Mouse (Mus musculus): ENCODE results near the gene D630003M21Rik. TPM values are rescaled to one million over a fixed set of nuclear protein-coding genes. Genes with fewer than 3 reads are reported as not detected.

Gene D630003M21Rik
- polyA plus RNA-seq, 1 experiment from 2014 or later: 1.8 TPM

- no peak for ATAC-seq
- H3K36me3 ChIP-seq (ENCODE audit: control insufficient read depth, insufficient read depth): no peaks in the 10 kb centered on the region
- H3K4me2 ChIP-seq (ENCODE audit: low read length): no peak overlapping the region
- H3K27ac ChIP-seq (ENCODE audit: low read length): no peak overlapping the region
- H3K9me3 ChIP-seq (ENCODE audit: control insufficient read depth, low read length): no peaks in the 10 kb centered on the region
- H3K4me1 ChIP-seq (replicated peaks; ENCODE audit: control insufficient read depth, insufficient read depth, low read length): no peaks in the 10 kb centered on the region
- WGBS: 49% methylated on average over 4 of the region's 4 CpGs
- no peak overlapping the region for H3K4me3 ChIP-seq (replicated peaks; ENCODE audit: low read length)
- no peak overlapping the region for H3K9ac ChIP-seq (replicated peaks; ENCODE audit: low read depth, low read length)
- no peaks in the 10 kb centered on the region for H3K27me3 ChIP-seq (replicated peaks; ENCODE audit: control insufficient read depth, insufficient read depth, low read length)
These were observed 18.5 kb downstream of the D630003M21Rik start for GRCm38 (mm10) chr2:158210503-158210902.

DNA sequence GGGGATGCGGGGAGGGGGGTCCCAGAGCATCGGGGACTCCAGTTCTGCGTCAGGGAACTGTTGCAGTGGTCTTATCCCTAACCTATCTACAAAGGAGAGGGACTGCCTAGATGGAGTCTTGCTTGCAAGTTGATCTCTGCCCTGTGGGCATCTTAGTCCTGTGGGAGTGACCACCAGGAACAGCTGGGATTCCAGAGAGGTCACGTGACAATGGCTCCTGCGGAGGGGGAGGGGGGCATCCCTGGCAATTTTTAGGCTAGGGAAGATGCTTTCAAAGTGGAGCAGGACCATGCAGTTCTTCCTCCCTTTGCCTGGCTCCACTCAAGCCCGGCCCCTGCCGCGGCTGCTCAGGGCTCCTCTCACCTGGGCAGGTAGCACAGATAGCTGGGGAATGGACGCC lies 19.2 kb downstream of the D630003M21Rik start:
- no peak overlapping the region for H3K9ac ChIP-seq (replicated peaks; ENCODE audit: low read depth, low read length)

DNA sequence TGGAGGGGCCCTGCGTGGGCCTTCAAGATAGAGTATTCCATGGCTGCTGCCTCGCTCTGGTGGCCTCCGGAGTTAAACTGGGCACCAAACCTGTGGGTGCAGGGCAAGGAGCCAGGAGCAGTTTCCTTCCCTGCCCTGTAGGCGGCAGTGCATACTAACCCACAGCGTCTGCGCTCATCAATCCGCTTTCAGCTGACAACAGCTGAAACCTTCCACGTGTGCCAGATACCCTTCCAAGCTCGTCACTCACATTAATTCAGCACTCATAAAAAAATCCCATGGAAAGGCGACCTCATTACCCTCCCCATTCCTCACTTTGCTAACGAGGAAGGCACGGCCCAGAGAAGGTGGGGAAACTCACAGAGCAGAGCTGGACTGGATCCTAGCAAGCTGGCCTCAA lies 21.2 kb downstream of the D630003M21Rik start:
- Histone ChIP-seq H3K4me3 (replicated peaks; ENCODE audit: low read length) (no peak overlapping the region), H3K4me1 (replicated peaks; ENCODE audit: control insufficient read depth, insufficient read depth, low read length) (no peaks in the 10 kb centered on the region), H3K9me3 (ENCODE audit: control insufficient read depth, low read length) (no peaks in the 10 kb centered on the region), H3K4me2 (ENCODE audit: low read length) (no peak overlapping the region), H3K9ac (replicated peaks; ENCODE audit: low read depth, low read length) (no peak overlapping the region), H3K27ac (ENCODE audit: low read length) (no peak overlapping the region), H3K36me3 (ENCODE audit: control insufficient read depth, insufficient read depth) (no peaks in the 10 kb centered on the region), H3K27me3 (replicated peaks; ENCODE audit: control insufficient read depth, insufficient read depth, low read length) (no peaks in the 10 kb centered on the region)
- peak; percentile 57 for ATAC-seq
- WGBS: 4% methylated on average over 12 of the region's 12 CpGs

More for the DNA sequence above, 19.2 kb downstream of the D630003M21Rik start:
- H3K4me1 ChIP-seq (replicated peaks; ENCODE audit: control insufficient read depth, insufficient read depth, low read length): no peaks in the 10 kb centered on the region
- H3K27me3 ChIP-seq (replicated peaks; ENCODE audit: control insufficient read depth, insufficient read depth, low read length): no peaks in the 10 kb centered on the region
- H3K27ac ChIP-seq (ENCODE audit: low read length): no peak overlapping the region
- 61% methylated on average over 9 of the region's 9 CpGs for WGBS
- ATAC-seq: no peak
- no peak overlapping the region for H3K4me3 ChIP-seq (replicated peaks; ENCODE audit: low read length)
- H3K9me3 ChIP-seq (ENCODE audit: control insufficient read depth, low read length): no peaks in the 10 kb centered on the region
- H3K36me3 ChIP-seq (ENCODE audit: control insufficient read depth, insufficient read depth): no peaks in the 10 kb centered on the region
- H3K4me2 ChIP-seq (ENCODE audit: low read length): no peak overlapping the region

DNA sequence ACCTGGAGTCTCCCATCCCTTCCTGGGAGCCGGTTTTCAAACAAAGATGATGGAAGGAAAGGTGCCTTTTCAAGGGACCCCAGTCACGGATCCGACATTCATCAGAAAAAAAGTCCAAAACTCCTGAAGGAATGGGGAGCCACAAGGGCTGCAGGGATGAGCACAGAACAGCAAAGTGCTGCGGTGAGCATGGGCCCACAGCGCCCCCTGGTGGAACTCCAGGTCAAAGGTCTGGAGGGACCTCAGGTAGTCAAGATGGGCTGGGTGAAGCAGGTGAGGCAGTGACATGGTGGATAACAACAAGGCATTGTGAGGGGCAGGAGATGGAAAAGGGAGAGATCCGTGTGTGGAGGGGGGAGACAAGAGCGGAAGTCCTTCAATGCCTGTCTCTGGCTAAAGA lies 24.9 kb downstream of the D630003M21Rik start:
- no peak overlapping the region for H3K9ac ChIP-seq (replicated peaks; ENCODE audit: low read depth, low read length)
- H3K4me3 ChIP-seq (replicated peaks; ENCODE audit: low read length): no peak overlapping the region
- no peaks in the 10 kb centered on the region for H3K4me1 ChIP-seq (replicated peaks; ENCODE audit: control insufficient read depth, insufficient read depth, low read length)
- no peak overlapping the region for H3K4me2 ChIP-seq (ENCODE audit: low read length)
- H3K27ac ChIP-seq (ENCODE audit: low read length): no peak overlapping the region
- no peaks in the 10 kb centered on the region for H3K36me3 ChIP-seq (ENCODE audit: control insufficient read depth, insufficient read depth)
- no peaks in the 10 kb centered on the region for H3K9me3 ChIP-seq (ENCODE audit: control insufficient read depth, low read length)
- ATAC-seq: peak; percentile 43; the same call in 1 of the 2 replicates
- no peaks in the 10 kb centered on the region for H3K27me3 ChIP-seq (replicated peaks; ENCODE audit: control insufficient read depth, insufficient read depth, low read length)
- whole genome bisulfite sequencing: 7% methylated on average over 7 of the region's 7 CpGs

DNA sequence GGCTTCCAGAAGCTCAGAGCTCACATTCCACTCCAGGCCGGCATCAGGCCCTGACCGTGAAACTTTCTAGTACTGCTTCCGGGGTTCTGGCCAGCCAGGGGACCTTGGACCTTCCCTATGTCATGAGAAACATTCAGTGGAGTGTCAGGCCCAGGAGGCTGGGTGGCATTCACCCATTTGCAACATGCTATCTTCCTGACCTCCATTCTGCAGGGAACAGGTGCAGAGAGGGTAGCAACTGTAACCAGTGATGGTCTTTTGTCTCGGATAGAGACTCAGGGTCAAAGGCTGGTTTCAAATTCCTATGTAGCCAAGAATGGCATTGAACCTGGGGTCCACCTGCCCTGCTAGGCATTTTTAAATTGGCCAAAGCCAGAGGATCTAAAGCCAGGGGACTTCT lies 25.3 kb downstream of the D630003M21Rik start:
- Histone ChIP-seq H3K9me3 (ENCODE audit: control insufficient read depth, low read length) (no peaks in the 10 kb centered on the region), H3K36me3 (ENCODE audit: control insufficient read depth, insufficient read depth) (no peaks in the 10 kb centered on the region), H3K9ac (replicated peaks; ENCODE audit: low read depth, low read length) (no peak overlapping the region), H3K4me2 (ENCODE audit: low read length) (no peak overlapping the region), H3K4me1 (replicated peaks; ENCODE audit: control insufficient read depth, insufficient read depth, low read length) (no peaks in the 10 kb centered on the region), H3K27ac (ENCODE audit: low read length) (no peak overlapping the region), H3K27me3 (replicated peaks; ENCODE audit: control insufficient read depth, insufficient read depth, low read length) (no peaks in the 10 kb centered on the region), H3K4me3 (replicated peaks; ENCODE audit: low read length) (no peak overlapping the region)
- 88% methylated on average over 4 of the region's 4 CpGs for WGBS
- ATAC-seq: no peak

GRCm38 (mm10) chr2:158199281-158199680 lies 29.7 kb downstream of the D630003M21Rik start:
- no peak overlapping the region for H3K4me2 ChIP-seq (ENCODE audit: low read length)
- no peak overlapping the region for H3K9ac ChIP-seq (replicated peaks; ENCODE audit: low read depth, low read length)
- 63% methylated on average over 3 of the region's 3 CpGs for WGBS
- H3K4me3 ChIP-seq (replicated peaks; ENCODE audit: low read length): no peak overlapping the region
- H3K27ac ChIP-seq (ENCODE audit: low read length): no peak overlapping the region
- ATAC-seq: no peak
- H3K9me3 ChIP-seq (ENCODE audit: control insufficient read depth, low read length): no peaks in the 10 kb centered on the region
- no peaks in the 10 kb centered on the region for H3K36me3 ChIP-seq (ENCODE audit: control insufficient read depth, insufficient read depth)
- no peaks in the 10 kb centered on the region for H3K27me3 ChIP-seq (replicated peaks; ENCODE audit: control insufficient read depth, insufficient read depth, low read length)
- peaks cover 4% of the 10 kb centered on the region for H3K4me1 ChIP-seq (replicated peaks; ENCODE audit: control insufficient read depth, insufficient read depth, low read length)

DNA sequence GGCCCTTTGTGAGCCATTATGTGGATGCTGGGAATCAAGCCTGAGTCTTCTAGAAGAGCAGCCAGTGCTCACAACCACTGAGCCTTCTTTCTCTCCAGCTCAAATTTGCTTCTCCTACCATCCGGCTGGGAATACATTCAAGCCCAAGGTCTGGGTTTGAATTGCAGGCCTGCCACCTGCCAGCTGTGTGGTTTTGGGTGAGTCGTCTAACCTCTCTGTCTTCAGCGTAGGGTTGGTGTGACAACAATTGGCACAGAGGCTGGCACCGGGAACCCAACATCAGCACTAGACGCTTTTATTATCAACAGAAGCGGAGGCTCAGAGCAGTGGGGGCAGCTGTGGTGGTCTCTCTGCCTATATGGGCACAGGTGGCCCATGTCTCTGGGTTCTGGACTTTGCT lies 30.2 kb downstream of the D630003M21Rik start:
- Histone ChIP-seq H3K4me2 (ENCODE audit: low read length) (no peak overlapping the region), H3K36me3 (ENCODE audit: control insufficient read depth, insufficient read depth) (no peaks in the 10 kb centered on the region), H3K4me3 (replicated peaks; ENCODE audit: low read length) (no peak overlapping the region), H3K27me3 (replicated peaks; ENCODE audit: control insufficient read depth, insufficient read depth, low read length) (no peaks in the 10 kb centered on the region), H3K9me3 (ENCODE audit: control insufficient read depth, low read length) (no peaks in the 10 kb centered on the region), H3K9ac (replicated peaks; ENCODE audit: low read depth, low read length) (no peak overlapping the region), H3K4me1 (replicated peaks; ENCODE audit: control insufficient read depth, insufficient read depth, low read length) (peaks cover 8% of the 10 kb centered on the region), H3K27ac (ENCODE audit: low read length) (no peak overlapping the region)
- no peak for ATAC-seq
- WGBS: 92% methylated on average over 6 of the region's 6 CpGs

- H3K9ac ChIP-seq (replicated peaks; ENCODE audit: low read depth, low read length): no peak overlapping the region
- H3K36me3 ChIP-seq (ENCODE audit: control insufficient read depth, insufficient read depth): no peaks in the 10 kb centered on the region
- no peaks in the 10 kb centered on the region for H3K27me3 ChIP-seq (replicated peaks; ENCODE audit: control insufficient read depth, insufficient read depth, low read length)
- 89% methylated on average over 5 of the region's 5 CpGs for WGBS
- no peak overlapping the region for H3K4me2 ChIP-seq (ENCODE audit: low read length)
- no peak overlapping the region for H3K27ac ChIP-seq (ENCODE audit: low read length)
- H3K4me3 ChIP-seq (replicated peaks; ENCODE audit: low read length): no peak overlapping the region
- H3K9me3 ChIP-seq (ENCODE audit: control insufficient read depth, low read length): no peaks in the 10 kb centered on the region
- no peak for ATAC-seq
- peaks cover 12% of the 10 kb centered on the region for H3K4me1 ChIP-seq (replicated peaks; ENCODE audit: control insufficient read depth, insufficient read depth, low read length)
These were observed 31.1 kb downstream of the D630003M21Rik start for GRCm38 (mm10) chr2:158197971-158198370.

DNA sequence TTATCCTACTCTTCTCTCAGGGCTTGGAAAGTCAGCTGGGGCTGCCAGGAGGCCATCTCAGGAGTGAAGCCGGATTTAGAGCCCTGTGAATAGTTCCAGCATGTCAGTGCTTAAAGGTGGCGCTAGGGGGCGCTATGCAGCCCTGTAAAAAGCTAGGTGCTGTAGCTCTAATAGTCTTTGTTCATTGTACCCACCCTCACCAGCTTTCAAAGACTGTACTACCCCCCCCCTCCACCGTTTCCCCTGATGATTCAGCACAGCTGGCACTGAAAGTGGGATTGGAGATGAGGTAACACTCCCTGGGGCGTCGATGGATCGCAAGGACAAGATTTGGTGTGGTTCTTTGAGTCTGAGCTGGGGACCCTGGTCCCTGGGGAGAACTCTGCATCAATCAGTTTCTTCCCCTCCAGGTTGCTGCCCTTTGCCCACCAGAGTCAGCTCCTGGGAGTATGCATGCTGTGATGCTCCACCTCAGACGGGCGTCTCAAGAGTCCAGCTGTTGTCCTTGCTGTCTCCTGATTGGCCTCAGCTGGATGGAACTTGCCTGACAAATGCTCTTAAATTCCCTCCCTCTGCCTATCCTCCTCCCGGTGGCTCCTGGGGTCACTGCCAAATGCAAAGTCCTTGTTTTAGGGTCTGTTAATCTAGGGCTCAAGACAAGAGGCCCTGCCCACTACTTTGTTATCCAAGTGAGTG lies 33.9 kb downstream of the D630003M21Rik start:
- Histone ChIP-seq H3K4me3 (replicated peaks; ENCODE audit: low read length) (no peak overlapping the region), H3K4me1 (replicated peaks; ENCODE audit: control insufficient read depth, insufficient read depth, low read length) (peaks cover 12% of the 10 kb centered on the region), H3K27me3 (replicated peaks; ENCODE audit: control insufficient read depth, insufficient read depth, low read length) (no peaks in the 10 kb centered on the region), H3K36me3 (ENCODE audit: control insufficient read depth, insufficient read depth) (no peaks in the 10 kb centered on the region), H3K9me3 (ENCODE audit: control insufficient read depth, low read length) (no peaks in the 10 kb centered on the region), H3K4me2 (ENCODE audit: low read length) (no peak overlapping the region), H3K27ac (ENCODE audit: low read length) (no peak overlapping the region), H3K9ac (replicated peaks; ENCODE audit: low read depth, low read length) (no peak overlapping the region)
- WGBS: 22% methylated on average over 10 of the region's 10 CpGs
- peak; percentile 41; the same call in 1 of the 2 replicates for ATAC-seq

Measured in forebrain, embryonic 16.5 days (tissue).